Mouse (Mus musculus) liver, postnatal 0 days (tissue): ENCODE results near the gene B020031M17Rik.
"Not testable (repeated sequence)": the region's sequence is repeated elsewhere in the genome, so short reads cannot be mapped to it uniquely, and the experiment has no call there.

ENCODE experiments used
- CTCF ChIP-seq: sonication (generic); IDR thresholded peaks from 2 replicates; pipeline ENCODE4 v1.5.1; 2016; ENCODE audit warnings: antibody characterized with exemption, low read depth
- EP300 ChIP-seq: IDR thresholded peaks from 2 replicates; pipeline ENCODE4 v1.6.1; 2016; ENCODE audit warnings: antibody characterized with exemption, low read depth, mild to moderate bottlenecking

DNA sequence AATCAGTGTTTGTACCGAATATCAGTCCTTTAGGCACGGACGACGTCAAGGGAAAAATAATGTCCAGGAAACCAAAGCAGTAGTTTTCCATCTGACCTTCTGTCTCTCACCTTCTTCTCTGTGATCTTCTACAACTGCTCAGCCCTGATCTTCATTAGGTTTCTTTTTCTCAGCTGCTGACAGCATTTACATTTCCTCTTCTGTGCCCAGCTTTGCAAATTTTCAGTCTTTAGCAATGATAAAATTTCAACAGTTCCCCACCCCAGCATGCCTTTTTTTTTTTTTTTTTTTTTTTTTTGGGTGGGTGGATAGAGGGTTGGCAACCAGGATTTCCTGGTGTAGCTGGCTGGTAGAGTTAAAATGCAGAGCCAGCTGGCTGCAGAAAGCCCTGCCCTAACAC lies 48.6 kb upstream of the B020031M17Rik start:
- not testable (repeated sequence) for TF ChIP-seq CTCF, EP300
